Mouse (Mus musculus): ENCODE measurements around the gene Mslnl.

Gene Mslnl

DNA sequence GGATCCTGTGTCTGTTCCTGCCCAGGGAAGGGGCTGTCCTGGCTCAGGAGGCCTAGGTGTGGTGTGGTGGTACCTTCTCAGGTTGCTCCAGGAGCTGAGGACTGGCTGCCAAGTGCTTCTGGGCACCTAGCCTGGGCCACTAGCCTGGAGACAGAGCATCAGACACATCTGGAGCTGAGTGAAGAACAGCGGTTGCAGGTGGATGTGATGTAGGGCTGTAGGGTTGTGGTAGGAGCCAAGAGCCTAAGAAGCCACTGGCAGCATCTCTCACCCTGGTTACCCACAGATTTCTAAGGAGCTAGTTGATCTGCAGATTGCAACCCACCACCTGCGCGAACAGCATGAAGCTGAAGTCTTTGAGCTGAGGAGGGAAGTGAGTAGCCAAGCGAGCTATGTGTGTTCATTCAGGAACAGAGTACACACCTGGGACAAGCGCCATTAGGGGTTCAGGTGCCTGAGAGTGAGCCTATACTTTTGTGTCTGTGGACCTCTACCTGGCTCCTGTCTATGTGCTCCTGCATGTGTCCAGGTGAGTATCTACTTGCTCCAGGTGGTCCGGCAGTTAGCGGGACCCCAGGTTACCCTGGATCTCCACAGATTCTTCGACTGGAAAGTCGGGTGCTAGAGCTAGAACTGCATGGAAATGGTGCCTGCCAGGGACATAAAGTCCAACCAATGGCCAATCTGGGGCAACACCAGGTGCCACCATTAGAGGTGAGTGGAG lies 51.1 kb downstream of the Mslnl start:
- DNase-seq, result no peak

DNA sequence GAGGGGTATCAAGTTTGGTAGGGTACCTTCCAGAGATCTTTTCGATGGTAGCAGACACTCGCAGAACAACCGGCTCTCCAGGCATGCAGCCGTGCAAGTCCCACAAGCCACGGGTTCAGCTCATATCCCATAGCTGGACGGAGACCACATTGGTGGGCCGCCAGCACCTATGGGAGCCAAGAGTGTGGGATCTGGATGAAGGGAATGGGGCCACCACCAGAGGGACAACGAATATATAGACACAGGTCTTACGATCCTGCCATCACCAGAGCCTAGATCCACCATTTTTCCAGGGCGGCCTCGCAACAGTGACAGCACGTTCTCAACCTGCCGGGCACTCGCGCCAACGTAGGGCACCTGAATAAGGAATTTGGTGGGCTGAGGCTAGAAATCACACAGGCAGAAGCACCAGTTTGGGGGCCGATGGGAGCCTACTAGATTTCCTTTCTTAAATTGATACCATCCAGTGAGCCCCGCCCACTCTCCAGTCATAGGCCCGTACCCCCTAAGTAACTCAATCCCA lies 55.5 kb downstream of the Mslnl start:
- DNase-seq, result peak in 1 of 2 experiments; percentile 55

GRCm38 (mm10) chr17:25791843-25792527 lies 56.1 kb downstream of the Mslnl start:
- DNase-seq, result peak; percentile 94

DNA sequence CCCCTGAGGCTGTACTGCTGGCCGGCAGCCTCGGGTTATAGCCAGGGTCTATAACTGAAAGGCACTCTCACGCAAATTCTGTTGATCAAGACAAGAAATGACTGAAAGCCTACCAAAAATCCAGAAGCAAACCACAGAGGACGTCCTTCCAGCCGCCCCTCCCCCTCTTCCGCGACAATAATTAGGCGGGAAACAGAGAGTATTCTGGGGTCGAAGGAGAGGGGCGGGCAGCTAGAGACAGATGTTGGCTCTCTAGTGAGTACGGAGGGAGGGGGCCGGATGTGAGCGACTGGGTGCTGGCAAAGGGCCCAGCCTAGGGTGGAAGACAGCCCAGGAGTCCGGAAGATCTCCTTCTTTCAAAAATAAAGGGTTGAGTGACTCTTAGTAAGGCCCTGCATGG lies 56.8 kb downstream of the Mslnl start, which contains the start of gene Fam173a:
Fam173a (minus strand) TSS at position 287 of the 400 bp plus-strand sequence.
- DNase-seq, result peak; percentile 65 to 73

DNA sequence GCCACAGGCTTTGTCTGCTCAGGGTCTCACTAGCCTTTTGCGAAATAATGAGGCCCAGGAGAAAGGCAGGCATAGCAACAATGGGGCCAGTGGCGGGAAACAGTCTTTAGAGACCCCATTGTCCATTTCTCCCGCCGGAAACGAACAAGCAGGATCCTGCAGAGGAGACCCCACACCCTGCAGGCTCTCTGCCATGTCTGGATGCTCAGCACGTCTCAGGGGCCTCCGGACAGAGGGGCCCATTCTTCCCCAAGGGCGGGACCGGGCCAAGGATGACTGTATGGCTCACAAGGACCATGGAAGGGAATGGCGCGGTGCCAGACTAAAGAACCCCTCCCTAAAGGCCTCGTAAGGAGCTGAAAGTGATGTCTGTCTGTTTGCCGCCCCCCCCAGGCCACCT lies 58.4 kb downstream of the Mslnl start:
- DNase-seq, result no peak

- DNase-seq, result no peak
Measured at GRCm38 (mm10) chr17:25794998-25795397, 59.2 kb downstream of the Mslnl start.

GRCm38 (mm10) chr17:25795609-25796092 lies 59.8 kb downstream of the Mslnl start, which contains the start of gene AC134908.4:
TSS of gene AC134908.4 (minus strand) at chr17:25795659.
- DNase-seq, result no peak

GRCm38 (mm10) chr17:25796211-25796771 lies 60.4 kb downstream of the Mslnl start:
- DNase-seq, result no peak

DNA sequence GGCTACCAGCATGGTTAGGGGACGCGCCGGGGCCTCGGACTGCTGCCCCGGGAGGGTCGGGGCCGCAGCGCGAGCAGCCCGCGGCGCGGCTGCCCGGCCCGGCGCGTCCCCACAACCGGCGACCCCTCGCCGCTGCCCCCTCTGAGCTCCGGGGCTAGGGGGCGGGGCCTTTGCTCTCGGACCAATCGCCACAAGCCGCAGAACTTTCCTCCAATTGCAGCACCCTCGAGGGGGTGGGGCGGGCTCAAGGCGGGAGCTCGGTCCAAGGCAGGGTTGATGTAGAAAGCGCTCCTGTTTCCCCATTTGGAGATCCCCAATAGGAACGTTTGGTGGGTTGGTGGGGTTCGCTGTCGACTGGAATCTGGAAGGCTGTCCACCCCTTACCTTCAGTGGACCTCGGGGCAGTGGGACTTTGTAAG lies 61.1 kb downstream of the Mslnl start, which contains the start of gene Metrn:
Metrn (minus strand) TSS at position 186 of the 419 bp plus-strand sequence.
- DNase-seq, result peak; percentile 73 to 81

All from cerebellum, postnatal 14 days (tissue).